Mouse (Mus musculus): ENCODE measurements around the gene Smox. TPM values are rescaled to one million over a fixed set of nuclear protein-coding genes. Genes with fewer than 3 reads are reported as not detected.
A peak's percentile ranks its signal among the peaks of the same experiment; 100 is the strongest.

Smox gene
- polyA plus RNA-seq, 1 experiment from 2014 or later, result 46.9 TPM

DNA sequence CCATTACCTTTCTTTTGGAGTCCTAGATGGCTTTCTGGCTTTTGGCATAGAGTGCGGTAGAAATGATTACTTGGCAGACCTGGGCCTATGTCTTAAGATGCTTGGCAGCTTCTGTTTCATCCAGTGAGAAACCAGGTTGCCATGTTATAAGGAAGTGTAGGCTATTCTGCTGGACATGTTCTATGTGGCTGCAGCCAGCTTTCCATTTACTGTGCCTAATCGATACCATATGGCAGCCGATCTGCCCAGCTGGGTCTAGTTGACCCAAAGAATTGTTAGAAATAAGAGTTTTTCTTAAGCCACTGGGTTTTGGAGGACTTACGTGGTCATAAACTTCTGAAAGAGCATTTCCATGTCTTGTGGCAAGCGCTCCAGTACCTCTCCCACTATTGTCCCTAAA lies 4.0 kb upstream of the Smox start:
- 92% methylated on average over 5 of the region's 5 CpGs for WGBS
- H3K27me3 ChIP-seq, result no peaks in the 10 kb centered on the region; the same call in 1 of the 2 replicates
- ATAC-seq (ENCODE audit: low read depth), result no peak
- no peaks in the 10 kb centered on the region for H3K9me3 ChIP-seq
- peaks cover 6% of the 10 kb centered on the region for H3K4me1 ChIP-seq (replicated peaks)
- H3K27ac ChIP-seq (replicated peaks), result no peak overlapping the region
- H3K36me3 ChIP-seq, result no peaks in the 10 kb centered on the region
- no peak overlapping the region for H3K4me3 ChIP-seq
- no peak overlapping the region for H3K9ac ChIP-seq
- H3K4me2 ChIP-seq, result no peak overlapping the region

DNA sequence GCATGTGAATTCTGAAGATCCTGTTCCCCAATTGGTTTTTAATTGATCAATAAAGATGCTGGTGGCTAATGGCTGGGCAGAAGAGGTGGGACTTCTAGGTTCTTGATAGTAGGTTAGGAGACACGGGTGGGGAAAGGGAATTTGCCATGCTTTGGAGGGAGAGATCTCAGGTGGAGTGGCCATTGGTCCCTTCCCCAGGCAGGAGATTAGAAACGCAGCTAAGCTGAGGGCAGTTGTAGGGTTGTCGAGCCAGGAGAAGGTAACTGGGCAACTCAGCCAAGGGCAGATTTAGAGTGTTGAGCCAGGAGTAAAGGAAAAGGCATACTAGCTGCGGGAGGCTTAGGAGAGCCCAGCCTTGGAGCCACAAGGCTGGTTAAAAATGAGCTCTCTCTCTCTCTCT lies 3.0 kb upstream of the Smox start:
- H3K36me3 ChIP-seq, result no peaks in the 10 kb centered on the region
- H3K4me2 ChIP-seq, result no peak overlapping the region
- H3K4me1 ChIP-seq (replicated peaks), result peaks cover 15% of the 10 kb centered on the region
- H3K9ac ChIP-seq, result no peak overlapping the region
- WGBS, result 76% methylated on average over 4 of the region's 4 CpGs
- H3K27me3 ChIP-seq, result no peaks in the 10 kb centered on the region; the same call in 1 of the 2 replicates
- no peak overlapping the region for H3K4me3 ChIP-seq
- H3K9me3 ChIP-seq, result no peaks in the 10 kb centered on the region
- ATAC-seq (ENCODE audit: low read depth), result no peak
- H3K27ac ChIP-seq (replicated peaks), result no peak overlapping the region

DNA sequence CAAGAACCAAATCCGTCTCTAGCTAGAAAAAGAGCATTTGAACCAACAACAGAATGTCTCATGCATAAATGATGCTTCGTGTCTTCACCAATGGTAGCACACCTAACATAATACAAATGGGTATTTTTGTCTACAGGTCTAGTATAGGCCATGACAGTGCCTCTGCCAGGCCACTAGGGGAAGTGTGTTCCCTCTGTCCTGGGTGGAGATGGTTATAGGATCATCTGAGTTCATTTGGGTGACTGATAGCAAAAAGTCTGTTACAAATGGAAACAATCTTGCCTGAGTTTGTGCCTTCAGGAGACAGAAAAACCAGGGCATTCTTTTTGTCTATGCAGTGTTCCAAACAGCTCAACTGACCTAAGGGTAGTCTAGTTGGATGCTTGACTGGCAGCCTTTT lies 2.4 kb upstream of the Smox start:
- no peaks in the 10 kb centered on the region for H3K9me3 ChIP-seq
- H3K4me2 ChIP-seq, result no peak overlapping the region
- no peak overlapping the region for H3K4me3 ChIP-seq
- no peak overlapping the region for H3K9ac ChIP-seq
- no peak for ATAC-seq (ENCODE audit: low read depth)
- no peak overlapping the region for H3K27ac ChIP-seq (replicated peaks)
- H3K4me1 ChIP-seq (replicated peaks), result peaks cover 21% of the 10 kb centered on the region
- H3K36me3 ChIP-seq, result no peaks in the 10 kb centered on the region
- no peaks in the 10 kb centered on the region; the same call in 1 of the 2 replicates for H3K27me3 ChIP-seq
- 89% methylated on average over 2 of the region's 2 CpGs for WGBS

DNA sequence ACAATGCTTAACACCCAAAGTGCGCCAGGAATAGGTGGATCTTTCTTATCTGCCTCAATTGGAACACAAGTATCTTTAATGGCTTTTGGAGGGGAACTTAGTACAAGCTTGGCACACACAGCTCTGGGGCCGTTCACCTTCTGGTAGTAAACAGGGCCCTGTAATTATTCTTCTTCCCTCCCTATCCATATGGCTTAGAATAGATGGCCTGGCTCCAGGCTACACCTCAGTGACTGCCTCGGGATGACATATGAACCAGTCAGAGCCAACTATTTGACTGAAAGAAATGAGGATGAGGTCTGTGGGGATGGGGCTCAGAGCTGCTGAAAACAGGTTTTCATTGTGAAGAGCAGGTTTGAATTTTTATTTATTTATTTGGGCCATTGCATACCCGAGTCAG lies 1.7 kb upstream of the Smox start:
- 59% methylated on average over 4 of the region's 4 CpGs for WGBS
- H3K4me2 ChIP-seq, result no peak overlapping the region
- H3K9me3 ChIP-seq, result no peaks in the 10 kb centered on the region
- ATAC-seq (ENCODE audit: low read depth), result no peak
- H3K9ac ChIP-seq, result no peak overlapping the region
- H3K27me3 ChIP-seq, result no peaks in the 10 kb centered on the region; the same call in 1 of the 2 replicates
- H3K36me3 ChIP-seq, result no peaks in the 10 kb centered on the region
- no peak overlapping the region for H3K27ac ChIP-seq (replicated peaks)
- H3K4me3 ChIP-seq, result no peak overlapping the region
- H3K4me1 ChIP-seq (replicated peaks), result peaks cover 26% of the 10 kb centered on the region

DNA sequence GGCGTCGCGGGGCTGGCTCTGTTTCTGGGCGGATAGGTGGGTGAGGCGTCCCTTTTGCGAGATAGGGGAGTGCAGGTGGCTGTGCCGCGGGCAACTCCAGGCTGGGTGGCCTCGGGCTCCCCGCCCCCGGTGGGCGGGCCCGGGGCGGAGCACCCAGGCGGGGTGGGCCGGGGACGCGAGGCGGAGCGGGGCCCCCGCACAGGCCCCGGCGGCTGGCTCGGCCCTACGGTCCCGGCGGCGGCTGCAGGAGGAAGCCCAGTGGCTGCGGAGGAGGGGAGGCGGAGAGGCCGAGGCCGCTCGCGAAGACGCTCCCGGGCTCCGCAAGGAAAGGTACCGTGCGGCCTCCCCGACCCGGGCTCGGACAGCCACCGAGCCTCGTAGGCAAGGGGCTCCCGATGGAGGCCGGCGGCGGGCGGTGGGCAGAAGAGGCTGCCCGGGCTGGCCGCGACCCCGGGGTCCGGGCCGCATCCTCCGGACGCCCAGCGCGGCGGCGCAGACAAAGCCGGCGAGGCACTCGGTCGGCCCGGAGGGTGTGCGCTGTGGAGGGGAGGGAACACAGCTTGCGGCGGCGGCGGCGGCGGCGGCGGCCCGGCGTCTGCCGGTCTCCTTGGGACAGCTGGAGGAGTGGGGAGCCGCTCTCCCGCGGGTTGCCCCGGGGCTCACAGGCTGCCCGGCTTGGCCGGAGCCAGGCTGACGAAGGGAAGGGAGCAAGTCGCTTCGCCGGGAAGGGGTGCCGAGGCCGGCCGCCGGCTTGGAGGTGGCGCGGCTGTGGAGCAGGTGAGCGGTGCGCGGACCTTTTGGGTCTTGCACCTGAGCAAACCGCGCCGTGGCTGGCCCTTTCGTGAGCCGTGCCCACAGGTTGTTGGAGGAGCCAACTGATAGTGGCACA lies 655 bp downstream of the Smox start:
- peak overlapping the region; percentile 78 for H3K27ac ChIP-seq (replicated peaks)
- ATAC-seq (ENCODE audit: low read depth), result peak; percentile 94
- H3K4me2 ChIP-seq, result peak overlapping the region; percentile 94
- H3K27me3 ChIP-seq, result no peaks in the 10 kb centered on the region; the same call in 1 of the 2 replicates
- H3K9me3 ChIP-seq, result no peaks in the 10 kb centered on the region
- WGBS, result under 1% methylated on average over 97 of the region's 102 CpGs
- peak overlapping the region; percentile 79 for H3K4me3 ChIP-seq
- peaks cover 45% of the 10 kb centered on the region for H3K4me1 ChIP-seq (replicated peaks)
- no peaks in the 10 kb centered on the region for H3K36me3 ChIP-seq
- H3K9ac ChIP-seq, result peak overlapping the region; percentile 89

DNA sequence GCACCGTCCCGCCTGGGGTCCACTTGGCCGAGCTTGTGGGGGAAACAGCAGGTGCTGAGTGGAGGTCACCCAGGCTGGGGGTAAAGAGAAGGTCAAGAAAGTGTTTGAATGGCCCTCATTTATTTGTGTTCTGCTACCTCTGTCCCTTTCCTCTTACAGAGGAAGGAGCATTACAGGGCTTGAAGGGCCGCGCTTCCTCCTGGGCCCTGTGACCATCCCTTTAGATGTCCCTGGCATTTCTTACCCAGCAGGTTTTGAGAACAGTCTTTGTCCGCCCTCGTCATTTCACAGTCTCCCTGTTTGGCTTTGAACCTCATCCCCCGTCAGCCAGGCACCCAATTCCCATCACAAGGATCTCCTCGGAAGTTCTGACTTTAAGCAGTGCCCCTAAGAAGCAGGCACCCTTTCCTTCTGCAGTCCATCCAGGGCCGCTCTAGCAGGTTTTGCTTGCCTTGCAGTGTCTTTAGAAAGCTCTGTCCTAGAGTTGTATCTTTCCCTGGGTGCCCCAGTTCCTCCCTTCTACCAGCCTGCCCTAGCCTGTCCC lies 1.4 kb downstream of the Smox start:
- Histone ChIP-seq H3K36me3 (no peaks in the 10 kb centered on the region), H3K4me1 (replicated peaks) (peaks cover 51% of the 10 kb centered on the region), H3K27me3 (no peaks in the 10 kb centered on the region; the same call in 1 of the 2 replicates), H3K4me3 (peak overlapping the region; percentile 79), H3K9me3 (no peaks in the 10 kb centered on the region), H3K4me2 (peak overlapping the region; percentile 94), H3K27ac (replicated peaks) (0 out of 2 replicates have a peak overlapping the region, but pooled peaks have one; percentile 78), H3K9ac (peak overlapping the region; percentile 89)
- ATAC-seq (ENCODE audit: low read depth), result peak; percentile 14; the same call in 1 of the 2 replicates
- WGBS, result 8% methylated on average over 10 of the region's 10 CpGs

DNA sequence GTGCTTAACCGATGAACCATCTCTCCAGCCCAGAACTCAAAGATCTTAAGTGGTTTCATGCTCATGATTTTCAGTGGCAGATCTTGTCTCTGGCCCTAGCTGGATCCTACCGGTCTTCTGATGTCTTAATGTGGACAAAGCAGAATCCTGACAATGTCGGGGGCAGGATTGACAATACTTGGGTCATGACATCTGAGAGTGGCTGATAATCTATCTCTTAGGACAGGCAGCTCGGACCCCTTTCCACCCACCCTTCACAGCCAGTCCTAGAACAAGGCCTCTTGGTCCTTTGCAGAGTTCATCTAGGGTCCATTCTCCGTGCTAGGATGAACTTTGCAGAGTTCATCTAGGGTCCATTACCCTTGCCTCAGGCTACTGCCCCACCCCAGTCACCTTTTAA lies 2.1 kb downstream of the Smox start:
- ATAC-seq (ENCODE audit: low read depth), result no peak
- 53% methylated on average over 5 of the region's 5 CpGs for WGBS
- Histone ChIP-seq H3K27ac (replicated peaks) (no peak overlapping the region), H3K9ac (peak overlapping the region; percentile 89), H3K4me2 (peak overlapping the region; percentile 94), H3K36me3 (no peaks in the 10 kb centered on the region), H3K27me3 (no peaks in the 10 kb centered on the region), H3K4me3 (peak overlapping the region; percentile 79), H3K9me3 (no peaks in the 10 kb centered on the region), H3K4me1 (replicated peaks) (peaks cover 57% of the 10 kb centered on the region)

DNA sequence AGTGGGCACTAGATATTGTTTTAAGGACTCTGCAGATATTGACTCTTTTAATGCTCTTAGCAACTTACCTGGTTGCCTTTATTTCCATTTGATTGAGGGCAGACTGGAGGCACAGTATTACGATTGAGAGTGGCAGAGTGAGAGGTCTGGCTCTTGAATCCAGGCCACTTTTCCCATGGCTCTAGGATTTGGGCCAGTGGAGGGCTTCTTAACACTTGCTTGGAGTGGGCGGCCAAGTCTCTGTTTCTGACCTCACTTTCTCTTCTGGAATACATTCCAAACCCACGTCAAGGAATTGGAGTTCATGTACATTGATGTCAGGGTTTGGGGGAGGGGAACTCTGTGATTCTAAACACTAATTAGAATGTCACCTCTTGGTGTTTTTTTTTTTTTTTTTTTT lies 4.0 kb downstream of the Smox start:
- H3K36me3 ChIP-seq, result no peaks in the 10 kb centered on the region
- H3K4me2 ChIP-seq, result no peak overlapping the region
- peaks cover 72% of the 10 kb centered on the region for H3K4me1 ChIP-seq (replicated peaks)
- ATAC-seq (ENCODE audit: low read depth), result no peak
- no peak overlapping the region for H3K27ac ChIP-seq (replicated peaks)
- H3K9me3 ChIP-seq, result no peaks in the 10 kb centered on the region
- no peaks in the 10 kb centered on the region for H3K27me3 ChIP-seq
- no peak overlapping the region for H3K4me3 ChIP-seq
- 75% methylated on average over 3 of the region's 3 CpGs for WGBS
- no peak overlapping the region for H3K9ac ChIP-seq

DNA sequence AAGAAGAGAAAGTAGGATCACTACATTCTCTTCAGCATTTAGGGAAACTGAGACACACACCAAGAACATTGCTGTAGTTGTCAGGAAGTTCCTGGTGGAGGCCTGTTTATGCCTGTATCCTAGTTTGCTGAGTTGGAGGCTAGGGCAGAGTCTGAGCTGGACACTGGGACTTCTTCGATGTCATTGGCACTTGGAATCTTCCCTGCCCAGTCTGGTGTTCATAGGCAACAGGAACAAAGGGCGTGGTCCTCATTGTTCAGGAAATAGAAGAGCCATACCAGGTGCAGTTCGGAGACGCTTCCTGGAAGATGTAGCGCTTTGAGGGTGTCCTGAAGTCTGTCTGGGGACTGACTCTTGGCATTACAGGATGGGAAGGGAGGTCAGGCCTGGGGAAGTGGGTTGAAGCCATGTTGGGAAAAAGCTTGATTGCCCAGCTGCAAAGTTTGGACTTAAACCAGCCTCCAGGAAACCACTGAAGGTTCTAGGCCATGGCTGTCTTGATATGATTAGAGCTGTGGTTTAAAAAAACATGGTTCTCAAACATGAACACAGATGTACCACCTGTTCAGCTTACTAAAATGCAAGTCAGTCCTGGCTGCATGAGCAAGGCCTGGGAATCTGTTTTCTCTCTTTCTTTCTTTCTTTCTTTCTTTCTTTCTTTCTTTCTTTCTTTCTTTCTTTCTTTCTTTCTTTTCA lies 5.0 kb downstream of the Smox start:
- Histone ChIP-seq H3K9me3 (no peaks in the 10 kb centered on the region), H3K4me2 (no peak overlapping the region), H3K9ac (no peak overlapping the region), H3K27me3 (no peaks in the 10 kb centered on the region), H3K4me1 (replicated peaks) (peaks cover 77% of the 10 kb centered on the region), H3K27ac (replicated peaks) (no peak overlapping the region), H3K36me3 (no peaks in the 10 kb centered on the region), H3K4me3 (no peak overlapping the region)
- 88% methylated on average over 5 of the region's 5 CpGs for WGBS
- no peak for ATAC-seq (ENCODE audit: low read depth)

DNA sequence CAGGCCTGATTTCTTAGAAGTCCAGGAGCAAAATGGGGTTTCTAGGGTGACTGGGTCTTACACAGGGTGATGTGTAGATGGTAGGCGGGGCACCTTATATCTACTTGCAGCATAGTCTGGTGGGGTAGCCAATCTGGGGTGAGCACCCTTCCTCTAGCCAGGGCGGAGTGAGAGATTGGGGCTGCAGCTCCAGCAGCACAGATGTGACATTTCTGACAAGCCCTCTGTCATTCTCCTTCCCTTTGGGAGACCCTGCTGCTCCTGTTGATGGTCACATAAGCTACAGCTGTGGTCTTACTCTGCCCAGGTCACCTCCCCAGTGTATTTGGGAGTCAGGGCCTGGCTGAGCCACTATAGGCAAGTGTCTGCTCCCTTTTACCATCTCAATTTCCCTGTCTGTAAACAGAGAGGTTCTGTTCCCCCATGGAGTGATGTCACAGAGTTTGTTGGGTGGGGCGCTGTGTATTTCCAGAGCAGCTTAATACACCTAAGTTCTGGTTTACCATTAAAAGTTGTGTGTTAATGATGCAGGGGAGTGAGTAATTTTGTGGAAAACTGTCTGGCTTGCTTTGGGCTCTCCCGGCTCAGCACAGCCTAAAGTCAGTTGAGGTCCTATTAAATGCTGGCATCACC lies 6.0 kb downstream of the Smox start:
- Histone ChIP-seq H3K27ac (replicated peaks) (no peak overlapping the region), H3K27me3 (no peaks in the 10 kb centered on the region), H3K9ac (no peak overlapping the region), H3K4me2 (no peak overlapping the region), H3K4me1 (replicated peaks) (peaks cover 85% of the 10 kb centered on the region), H3K36me3 (no peaks in the 10 kb centered on the region), H3K4me3 (no peak overlapping the region), H3K9me3 (no peaks in the 10 kb centered on the region)
- ATAC-seq (ENCODE audit: low read depth), result no peak
- 92% methylated on average over 4 of the region's 4 CpGs for WGBS

DNA sequence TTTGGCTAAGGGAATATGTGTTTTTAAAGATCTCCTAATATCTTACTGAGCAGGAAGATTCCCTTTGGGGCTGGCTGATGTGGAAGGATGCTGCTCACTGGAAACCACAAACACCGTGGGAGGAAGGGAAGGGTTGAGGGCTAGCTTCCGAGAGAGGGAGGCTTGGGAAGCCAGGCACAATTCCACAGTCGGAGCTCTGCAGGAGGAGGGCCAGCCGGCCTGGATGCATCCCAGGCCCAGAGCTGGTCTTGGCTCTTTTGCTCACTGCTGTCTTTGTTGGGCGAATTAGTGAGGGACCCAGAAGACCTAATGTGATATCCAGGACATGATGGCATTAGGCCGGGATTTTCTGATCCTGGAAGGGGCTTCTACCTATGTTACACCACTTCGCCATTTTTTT lies 6.9 kb downstream of the Smox start:
- H3K9ac ChIP-seq, result no peak overlapping the region
- no peaks in the 10 kb centered on the region for H3K27me3 ChIP-seq
- no peak for ATAC-seq (ENCODE audit: low read depth)
- no peak overlapping the region for H3K4me3 ChIP-seq
- no peak overlapping the region for H3K27ac ChIP-seq (replicated peaks)
- H3K4me2 ChIP-seq, result no peak overlapping the region
- peaks cover 85% of the 10 kb centered on the region for H3K4me1 ChIP-seq (replicated peaks)
- H3K36me3 ChIP-seq, result no peaks in the 10 kb centered on the region
- WGBS, result 66% methylated on average over 7 of the region's 7 CpGs
- H3K9me3 ChIP-seq, result no peaks in the 10 kb centered on the region

All from neural tube, embryonic 13.5 days (tissue).